Mouse (Mus musculus) lung, embryonic 16.5 days (tissue): ENCODE results near the gene Mfsd6. TPM values are rescaled to one million over a fixed set of nuclear protein-coding genes. Genes with fewer than 3 reads are reported as not detected.

ENCODE experiments used
- polyA plus RNA-seq: library from polyadenylated mRNA; unstranded; fragments of >200 nt; fragmentation: Nextera tagmentation; extraction: Ambion mirVana; gene quantifications from 2 replicates; pipeline ENCODE4 v1.2.1, GENCODE M21; 2015

The Mfsd6 gene
- polyA plus RNA-seq, 1 experiment from 2014 or later: 2.7 TPM

Other genes with a start within 250 kb of the Mfsd6 start
- gene Nab1, start 226.8 kb downstream of the Mfsd6 start, polyA plus RNA-seq: 11.2 and 12.7 TPM in 2 replicates
- gene Nemp2, start 96.8 kb downstream of the Mfsd6 start, polyA plus RNA-seq: 8.6 and 9.1 TPM in 2 replicates
- gene Inpp1, start 90.2 kb upstream of the Mfsd6 start, polyA plus RNA-seq: 12.8 and 14.8 TPM in 2 replicates
- 20.6 and 20.8 TPM in 2 replicates for gene Hibch, start 117.5 kb upstream of the Mfsd6 start, polyA plus RNA-seq